Mouse (Mus musculus) thymus, postnatal 0 days (tissue): Measurements from ENCODE around the gene Tfap2e. TPM values are rescaled to one million over a fixed set of nuclear protein-coding genes. Genes with fewer than 3 reads are reported as not detected.

Source experiments
- DNase-seq: peaks from one replicate; pipeline ENCODE4 v3.0.0-alpha.2; 2015; ENCODE audit warnings: low spot score
- polyA plus RNA-seq: library from polyadenylated mRNA; unstranded; fragments of >200 nt; fragmentation: Nextera tagmentation; extraction: Ambion mirVana; gene quantifications from 2 replicates; pipeline ENCODE4 v1.2.1, GENCODE M21; 2015

Gene Tfap2e
- polyA plus RNA-seq, 1 experiment from 2014 or later = not detected

DNA sequence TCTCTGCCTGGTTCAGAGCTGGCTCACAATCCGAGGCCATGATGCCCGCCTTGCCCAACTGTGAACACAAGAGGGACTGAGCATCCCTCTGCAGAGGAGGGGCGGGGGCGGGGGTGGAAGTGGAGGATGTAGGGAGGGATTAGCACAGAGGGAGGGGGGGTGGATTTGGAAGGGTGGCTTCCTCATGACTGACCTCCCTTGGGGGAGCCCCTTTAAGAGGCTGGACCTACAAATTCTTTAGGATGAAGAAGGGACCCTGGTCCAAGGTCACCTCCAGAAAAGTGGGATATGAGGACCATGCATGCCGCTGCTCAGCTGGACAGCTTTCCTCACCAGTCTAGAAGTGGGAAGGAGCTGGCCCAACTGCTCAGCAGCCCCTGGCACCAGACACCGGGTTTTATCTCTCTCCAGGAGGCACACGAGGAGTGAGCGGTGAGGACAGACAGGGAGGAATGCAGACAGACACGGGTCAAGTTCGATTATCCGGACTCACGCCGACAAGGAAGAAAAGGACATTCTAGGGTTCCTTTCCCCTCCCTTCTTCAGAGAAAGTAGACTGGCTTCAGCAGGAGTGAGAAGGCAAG is 16.1 kb upstream of the Tfap2e start:
- no peak for DNase-seq

DNA sequence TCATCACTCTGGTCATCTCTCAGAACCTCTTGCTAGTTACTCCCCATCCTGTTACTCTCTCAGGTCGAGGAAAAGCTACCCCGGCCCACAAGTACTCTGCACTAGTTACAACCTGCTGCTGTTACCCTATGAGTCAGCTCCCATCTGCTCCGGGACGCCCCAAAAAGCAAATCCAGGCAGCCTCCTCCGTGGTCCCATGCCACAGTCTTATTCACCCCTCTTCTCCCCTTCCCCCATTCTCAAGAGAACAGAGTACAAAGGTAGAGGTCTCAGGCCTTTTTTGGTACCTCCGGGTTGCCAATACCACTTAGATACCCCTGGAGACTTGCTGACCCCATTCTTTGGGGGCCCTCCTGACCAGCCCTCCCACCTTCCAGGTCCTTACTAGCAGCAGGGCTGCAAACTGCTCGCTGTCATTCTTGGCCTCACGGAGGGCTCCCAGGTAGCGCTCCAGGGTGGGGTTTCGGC is 15.6 kb upstream of the Tfap2e start:
- no peak for DNase-seq

DNA sequence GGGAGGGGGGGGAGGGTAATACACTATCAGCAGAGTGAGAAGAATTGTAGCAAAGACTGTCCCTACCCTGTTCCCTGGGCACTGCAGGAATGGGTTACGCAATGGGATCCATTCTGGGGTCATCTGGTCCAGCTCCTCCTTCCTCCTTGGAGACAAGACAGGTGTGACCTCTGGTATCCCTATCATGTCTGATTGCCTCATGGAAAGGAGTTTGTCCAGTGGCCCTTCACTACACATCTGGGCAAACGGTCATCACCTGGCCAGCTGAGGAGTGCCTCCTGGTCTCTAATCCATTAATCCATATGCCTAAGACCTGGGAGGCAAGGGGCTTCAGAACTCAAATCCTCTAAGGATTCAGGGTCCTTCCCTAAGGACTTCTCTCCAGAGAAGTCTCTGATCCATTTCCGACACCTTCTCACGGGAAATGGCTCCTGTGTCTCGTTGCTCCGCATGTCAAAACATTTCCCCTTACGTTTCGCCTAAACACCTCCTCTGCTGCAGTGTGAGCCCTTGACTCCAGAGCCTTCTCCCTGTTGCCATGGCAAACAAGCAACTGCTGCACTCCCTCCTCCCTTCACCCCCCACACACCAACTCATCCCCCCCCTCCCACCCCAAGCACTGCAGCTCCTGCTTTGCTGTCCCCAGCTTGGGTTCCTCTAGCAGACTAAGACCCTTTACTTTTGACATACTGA is 15.0 kb upstream of the Tfap2e start:
- DNase-seq = no peak

DNA sequence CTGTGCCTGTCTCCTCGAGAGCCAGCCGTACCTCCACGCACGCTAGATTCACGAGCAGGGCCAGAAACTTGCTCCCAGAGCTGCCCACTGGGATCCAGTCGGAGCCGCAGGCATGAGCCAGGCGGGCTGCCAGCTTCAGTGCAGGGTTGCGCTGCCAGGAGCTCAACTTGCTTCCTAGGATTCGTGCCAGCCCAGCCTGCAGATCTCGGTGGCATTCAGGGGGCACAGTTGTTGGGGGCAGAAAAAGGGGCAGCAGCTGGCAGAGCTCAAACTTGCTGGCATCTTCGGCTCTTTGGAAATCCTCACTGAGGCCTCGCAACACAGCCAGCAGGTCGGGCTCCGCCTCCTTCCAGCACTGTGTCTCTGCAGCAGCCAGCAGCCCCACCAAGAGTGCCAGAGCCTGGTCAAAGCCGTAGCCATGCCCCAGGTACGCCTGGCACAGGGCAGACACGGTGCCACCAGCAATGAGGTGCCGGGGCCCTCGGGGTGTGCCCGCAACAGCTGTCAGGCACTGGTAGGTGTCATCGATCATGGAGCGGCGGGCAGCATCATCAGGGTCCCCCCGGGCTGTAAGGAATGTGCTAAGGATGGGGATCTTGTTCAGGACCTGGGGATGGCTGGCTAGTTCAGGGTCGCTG is 14.1 kb upstream of the Tfap2e start:
- no peak for DNase-seq

DNA sequence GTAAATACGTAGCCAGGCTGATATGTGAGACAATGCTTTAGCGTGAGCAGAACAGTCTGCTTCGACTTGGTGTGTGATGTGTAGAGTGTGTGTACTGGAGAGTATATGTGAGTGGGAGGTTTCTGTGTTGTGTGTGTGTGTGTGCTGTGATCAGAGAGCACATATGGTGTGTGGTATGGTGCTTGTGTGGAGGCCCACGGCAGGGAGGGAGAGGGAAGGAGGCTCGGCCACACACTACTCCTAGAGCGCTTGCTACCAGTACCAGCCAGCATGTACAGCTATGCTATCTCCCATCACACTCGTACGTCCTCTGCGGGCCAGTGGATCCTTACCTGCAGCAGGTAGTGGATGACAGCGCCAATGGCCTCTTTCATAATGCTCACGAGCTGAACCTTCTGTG is 13.5 kb upstream of the Tfap2e start:
- DNase-seq = no peak

DNA sequence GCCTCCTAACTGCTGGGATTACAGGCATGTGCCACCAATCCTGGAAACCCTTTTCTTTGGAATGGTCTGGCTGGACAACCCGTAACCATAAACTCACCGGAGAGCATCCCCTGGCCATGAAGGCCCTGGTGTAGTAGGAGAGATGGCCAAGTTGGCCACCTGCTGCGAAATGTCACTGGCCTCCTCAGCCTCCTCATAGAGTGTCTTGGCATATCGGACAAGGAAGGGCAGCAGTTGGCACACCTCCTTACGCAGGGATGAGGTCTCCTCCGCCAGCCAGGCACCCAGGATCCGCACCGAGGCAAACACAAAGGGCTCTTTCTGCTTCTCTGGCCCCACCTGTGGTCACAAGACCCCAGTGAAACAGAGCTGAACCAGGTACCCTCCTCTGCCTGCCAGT is 12.3 kb upstream of the Tfap2e start:
- no peak for DNase-seq

DNA sequence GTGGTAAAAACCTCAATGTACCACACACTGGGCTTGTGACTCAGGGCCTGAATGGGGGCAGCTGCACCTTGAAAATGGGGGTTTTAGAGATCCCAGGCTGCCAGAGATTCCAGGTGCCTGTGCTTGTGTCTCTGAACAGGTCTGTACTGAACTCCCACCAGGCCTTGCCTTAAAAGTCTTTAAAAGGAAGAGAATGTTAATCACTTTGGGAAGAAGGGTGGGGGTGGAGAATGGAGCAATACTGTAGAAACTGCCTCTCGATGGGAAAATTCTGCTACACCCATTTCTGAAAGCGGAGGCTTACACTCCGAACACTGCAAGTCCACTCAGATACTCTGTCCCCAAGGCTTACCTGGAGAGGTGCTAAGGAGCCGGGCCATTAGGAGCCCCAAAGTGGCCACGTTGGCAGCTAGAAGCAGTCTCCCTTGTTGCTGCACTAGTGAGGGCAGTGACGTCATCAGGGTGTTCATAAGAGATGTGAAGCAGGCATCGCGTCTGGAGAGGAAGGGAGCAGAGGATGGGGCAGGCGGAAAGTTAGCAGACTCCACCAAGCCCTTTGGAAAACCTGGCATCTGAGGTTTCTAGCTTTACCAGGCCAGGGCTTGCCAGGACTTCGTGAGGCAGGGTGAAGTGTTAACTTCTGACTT is 10.3 kb upstream of the Tfap2e start:
- no peak for DNase-seq

DNA sequence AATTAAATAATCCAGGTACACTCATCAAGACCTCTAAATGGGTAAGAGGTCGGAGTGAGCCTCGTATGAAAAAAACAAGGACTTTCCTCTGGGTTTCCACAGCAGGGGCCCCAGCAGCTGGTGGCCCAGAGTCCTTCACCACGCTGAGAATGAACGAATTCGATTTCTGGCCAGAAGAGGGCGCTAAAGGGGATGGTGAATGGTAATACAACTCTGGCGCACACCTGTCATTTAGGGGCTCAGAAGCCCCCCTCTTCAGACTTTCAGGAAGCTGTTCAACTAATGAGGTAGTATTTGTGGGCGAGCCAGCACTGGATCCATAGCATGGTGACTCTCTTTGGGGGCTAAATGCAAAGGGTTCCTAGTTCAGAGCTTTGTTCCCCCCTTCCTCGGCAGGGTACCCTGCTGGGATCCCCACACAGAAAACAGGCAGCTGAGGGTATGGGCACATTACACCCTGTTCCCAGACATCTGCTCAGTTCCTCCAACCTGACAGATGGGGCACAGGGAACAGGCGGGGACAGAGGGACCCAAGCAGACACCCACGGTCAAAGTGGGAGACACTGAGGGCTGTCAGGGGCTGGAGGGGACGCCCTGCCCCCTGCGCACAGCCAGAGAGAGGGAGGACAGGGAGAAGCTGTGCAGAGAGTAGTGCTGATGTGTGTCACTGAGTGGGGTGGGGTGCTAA is 9.6 kb upstream of the Tfap2e start:
- DNase-seq = peak; percentile 64

DNA sequence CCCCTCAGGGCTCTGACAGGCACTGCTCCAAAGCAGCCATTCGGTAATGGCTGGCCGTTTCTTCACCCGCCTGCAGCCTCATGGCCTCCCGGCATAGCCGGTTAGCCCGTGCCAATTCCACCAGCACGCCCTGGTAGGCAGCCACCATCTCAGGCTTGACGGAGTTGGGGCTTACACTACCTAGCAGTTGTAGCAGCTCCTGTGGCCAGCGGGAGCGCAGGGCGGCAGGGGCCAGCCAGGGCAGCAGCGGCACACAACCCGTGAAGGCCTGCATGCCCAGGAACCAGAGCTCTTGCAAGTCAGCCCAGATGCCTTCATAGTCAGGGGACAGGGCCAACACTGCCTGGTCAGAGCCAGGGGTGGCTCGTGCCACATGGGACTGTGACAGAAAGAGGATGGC is 8.8 kb upstream of the Tfap2e start:
- DNase-seq = no peak

DNA sequence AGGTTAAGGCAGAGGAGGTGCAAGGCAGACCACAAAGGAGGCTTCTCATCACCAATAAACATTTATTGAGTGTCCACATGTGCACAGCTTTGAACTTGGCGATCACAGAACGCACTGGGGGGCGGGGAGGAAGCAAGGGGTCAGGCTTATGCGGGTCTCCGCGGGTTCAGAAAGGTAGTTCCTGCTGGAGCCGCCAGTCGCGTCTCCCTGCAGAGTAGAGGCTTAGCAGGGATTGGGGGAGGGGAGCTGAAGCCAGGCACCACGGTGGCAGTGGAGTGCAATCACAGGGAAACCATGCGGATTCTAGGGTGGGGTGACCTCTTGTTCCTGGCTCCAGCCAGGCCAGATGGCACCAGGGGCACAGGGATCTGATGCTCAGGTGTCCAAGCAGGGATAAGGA is 7.7 kb upstream of the Tfap2e start:
- no peak for DNase-seq

DNA sequence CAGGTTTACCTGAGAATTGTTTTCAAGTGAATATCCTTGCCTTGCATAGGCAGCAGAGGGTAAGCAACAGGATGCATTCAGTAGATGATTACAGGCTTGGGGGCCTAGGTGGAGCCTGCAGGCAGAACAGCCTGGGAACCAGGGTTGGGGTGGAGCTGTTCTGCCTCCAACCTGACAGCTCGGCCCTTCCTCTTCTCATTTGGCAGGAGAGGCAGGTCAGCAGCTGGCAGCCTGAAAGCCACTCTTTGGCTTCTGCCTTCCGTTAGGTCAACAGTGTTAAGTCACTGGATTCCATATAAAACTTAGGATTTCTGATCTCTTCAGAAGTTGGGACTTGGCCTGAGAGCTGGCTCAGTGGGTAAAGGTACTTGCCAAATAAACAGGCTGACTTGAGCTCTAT is 6.9 kb upstream of the Tfap2e start:
- DNase-seq = no peak

DNA sequence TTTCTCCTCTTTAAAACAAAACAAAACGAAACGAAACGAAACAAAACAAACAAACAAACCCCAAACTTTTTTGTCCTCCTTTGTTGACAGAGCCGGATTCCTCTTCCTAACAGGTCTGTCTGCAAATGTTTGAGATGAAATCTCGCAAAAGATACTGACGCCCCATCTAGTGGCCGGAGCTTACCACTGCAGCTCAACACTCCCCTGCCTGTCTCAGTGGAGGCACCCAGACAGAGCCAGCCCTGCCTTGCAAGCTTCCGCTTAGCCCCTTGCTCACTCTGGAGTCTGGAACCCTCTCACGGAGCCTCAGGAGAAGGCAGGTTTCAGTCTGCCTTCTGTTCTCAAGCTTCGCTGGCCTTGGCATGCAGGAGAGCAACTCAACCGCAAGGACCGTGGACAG is 5.4 kb upstream of the Tfap2e start:
- DNase-seq = peak; percentile 85

DNA sequence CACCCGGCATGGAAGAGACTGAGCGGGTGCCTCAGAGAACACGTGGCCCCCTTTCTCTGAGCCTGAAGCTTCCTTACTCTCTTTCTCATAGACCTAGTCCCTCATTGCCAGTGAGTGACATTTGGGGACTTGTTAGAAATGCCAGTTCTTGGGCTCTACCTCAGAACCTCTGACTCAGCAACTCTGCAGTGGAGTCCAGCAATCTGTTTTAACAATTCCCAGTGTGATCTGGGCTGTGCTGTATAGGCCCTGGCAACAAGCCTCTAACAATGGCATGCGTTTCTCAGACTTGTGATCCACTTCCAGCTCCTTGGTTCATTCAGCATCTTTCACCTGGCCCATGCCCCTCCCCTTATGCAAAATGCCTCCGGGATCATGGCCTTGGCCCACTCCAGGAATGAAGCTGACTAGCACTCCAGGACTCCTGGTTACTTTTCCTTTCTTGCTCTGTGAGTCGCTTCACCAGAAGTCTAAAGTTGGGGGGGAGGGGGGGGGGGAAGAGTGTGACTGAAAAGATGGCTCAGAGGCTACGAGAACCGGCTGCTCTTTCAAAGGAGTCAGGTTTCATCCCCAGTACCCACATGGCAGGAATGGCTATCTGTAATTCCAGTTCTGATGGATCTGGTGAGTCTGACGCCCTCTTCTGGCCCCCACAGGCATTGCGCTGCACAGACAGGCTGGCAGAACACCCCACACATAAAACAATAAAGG is 4.1 kb upstream of the Tfap2e start:
- no peak for DNase-seq

DNA sequence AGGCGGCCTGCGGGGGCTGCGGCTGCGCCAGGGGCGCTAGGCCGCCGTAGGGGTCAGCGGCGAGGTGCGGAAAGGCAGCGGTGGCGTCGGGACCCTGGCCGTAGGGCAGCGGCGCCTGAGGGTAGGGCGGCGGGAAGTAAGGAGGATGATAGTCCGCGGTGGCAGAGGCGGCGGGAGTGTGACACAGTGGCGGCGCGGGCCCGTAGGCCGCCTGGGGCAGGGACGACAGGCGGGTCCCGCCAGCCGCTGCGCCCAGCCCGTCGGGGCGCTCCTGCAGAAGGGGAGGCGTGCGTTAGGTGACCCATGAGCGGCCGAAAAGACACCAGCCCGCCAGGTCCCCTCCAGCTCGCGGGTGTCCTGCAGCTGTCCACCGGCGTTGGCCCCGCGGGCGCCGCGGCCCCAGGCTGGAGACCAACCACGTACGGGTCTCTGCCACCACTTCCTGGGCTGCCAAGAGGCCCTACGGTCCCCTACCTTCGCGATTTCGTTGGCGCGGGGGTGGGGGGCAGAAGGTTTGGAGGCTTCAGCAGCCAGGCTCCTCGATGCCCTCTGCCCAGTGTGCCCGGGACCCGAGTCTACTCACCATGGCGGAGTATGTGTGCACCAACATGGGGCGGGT is 549 bp downstream of the Tfap2e start:
- DNase-seq = no peak

DNA sequence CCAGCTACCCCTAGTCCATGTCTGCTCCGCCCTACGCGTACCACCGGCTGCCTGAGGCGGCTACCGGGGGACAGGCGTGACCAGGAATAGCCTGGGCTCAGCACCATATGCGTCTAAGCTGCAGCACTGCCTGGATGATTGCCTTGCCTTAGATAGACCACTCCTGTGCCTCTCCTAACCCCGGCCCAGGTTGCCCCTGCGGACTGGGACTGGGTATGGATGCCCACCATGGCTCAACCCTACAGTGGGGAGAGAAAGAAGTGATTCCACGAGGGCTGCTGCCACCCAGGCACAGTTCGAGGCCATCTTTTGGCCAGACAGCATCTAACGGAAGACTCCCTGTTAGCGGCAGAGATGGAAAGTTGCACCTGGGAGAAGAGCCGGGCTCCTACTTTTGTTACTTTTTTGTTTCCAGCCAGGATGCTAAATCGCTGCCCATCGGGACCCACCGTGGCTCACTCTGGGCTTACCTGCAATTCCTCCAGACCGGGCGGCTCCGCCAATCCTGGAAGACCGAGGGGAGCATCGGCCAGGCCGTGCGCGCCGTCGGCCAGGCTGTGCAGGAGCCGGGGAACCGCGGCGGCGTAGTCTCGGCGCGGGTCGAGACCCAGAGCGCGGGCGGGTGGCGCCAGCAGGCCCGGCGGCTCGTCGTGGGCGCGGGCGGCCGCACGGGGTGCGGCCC is 1.2 kb downstream of the Tfap2e start:
- DNase-seq = no peak

DNA sequence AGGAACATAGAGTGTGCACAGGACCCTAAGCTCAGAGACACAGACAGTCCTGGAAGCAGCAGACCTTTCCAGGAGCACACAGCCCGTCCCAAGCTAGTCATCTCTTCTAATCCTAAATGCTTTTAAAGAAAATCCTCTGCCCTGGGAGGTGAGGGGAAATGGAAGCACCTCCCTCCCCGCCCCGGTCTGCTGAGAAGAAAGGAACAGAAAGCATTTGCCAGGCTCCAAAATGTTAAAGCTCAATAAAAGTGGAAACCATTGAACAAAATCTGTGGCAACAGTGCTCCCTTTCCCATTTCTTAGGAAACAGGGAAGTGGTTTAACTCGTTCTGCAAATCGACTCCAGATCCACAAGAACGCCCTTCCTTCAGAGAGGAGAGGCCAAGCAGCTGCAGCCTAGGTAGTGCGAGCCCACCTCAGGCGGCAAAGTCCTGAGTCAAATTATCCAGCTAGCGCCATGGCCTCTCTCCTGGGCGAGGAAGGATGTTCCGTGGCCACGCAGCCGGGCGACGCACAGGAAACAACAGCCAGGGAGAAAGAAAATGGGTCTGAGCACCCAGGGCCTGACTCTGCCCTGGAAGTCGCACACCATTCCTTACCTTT is 1.9 kb downstream of the Tfap2e start:
- no peak for DNase-seq

DNA sequence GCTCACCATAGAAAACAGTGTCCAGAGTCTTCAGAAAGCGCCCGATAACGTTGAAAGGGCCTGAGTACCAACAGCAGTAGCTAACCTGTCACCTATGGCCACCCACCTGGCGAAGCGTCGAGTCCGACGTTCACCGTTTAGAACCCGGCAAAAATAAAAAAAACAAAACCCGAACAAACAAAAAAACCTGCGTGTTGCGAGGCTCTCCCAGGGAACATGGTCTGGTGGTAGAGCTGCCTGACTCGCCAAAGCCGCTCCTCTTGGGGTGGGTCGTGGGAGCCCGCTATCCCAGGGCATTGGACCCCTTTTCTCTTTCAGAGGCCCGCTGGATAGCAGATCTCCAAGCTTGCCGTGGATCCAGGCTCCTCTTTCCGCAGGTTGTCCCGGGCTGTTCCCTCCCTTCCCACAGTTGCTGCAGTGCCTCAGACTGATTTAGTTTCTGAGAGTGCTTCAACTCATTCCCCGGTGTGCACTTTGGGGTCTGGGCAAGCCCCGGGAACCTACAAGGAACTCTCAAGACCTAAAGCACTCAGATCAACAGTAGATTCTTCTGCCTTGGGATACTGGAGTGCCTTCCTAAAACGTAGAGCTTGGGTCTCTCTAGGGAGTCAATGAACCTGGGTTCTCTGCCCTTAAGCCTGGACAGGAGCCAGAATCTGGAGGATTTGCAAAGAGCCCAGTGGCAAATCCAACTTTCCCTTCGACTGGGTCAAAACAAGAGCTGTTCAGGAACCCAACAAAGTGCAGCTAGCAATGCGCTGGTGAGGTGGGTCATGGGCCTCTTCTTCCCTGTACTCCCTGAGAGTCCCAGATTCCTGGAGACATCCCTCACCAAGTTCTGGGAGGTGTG is 3.3 kb downstream of the Tfap2e start:
- no peak for DNase-seq

DNA sequence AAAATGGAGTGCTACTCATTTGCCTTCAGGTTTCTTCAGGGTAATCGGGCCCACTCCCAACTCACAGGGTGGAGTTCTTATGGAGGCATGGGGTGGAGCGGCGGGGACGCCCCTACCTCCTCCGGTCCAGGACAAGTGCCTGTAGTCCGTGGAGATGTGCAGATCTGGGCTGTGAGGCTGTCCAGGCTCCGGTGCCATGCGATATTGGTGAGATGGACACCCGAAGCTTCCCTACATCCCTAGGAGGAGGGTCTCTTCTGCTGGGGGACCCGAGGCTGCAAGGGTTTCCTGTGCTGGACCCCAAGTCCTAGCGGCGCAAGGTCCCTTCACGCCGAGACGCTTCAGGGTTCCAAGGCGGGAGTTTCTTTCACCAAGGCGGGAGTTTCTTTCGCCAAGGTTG is 3.9 kb downstream of the Tfap2e start:
- no peak for DNase-seq

DNA sequence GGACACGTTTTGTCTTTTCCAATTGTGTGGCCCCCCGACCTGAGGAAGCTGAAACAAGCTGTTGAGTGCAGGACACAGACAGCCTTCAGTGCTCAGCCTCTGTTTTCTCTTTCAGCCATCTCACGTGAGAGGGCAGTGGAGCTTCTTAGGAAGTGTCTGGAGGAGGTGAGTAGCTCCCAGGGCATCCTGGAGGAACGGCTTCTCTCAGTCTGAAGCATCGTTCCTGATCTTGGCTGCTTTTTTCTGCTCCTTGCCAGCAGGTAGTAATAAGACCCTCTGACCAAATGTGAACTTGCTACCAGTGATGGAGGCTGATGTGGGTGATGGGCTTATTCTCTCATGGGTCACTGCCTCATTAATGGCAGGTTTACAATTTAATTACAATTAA is 28.6 kb downstream of the Tfap2e start:
- DNase-seq = no peak
